Mouse (Mus musculus): ENCODE measurements around the gene Tlk2. TPM values are rescaled to one million over a fixed set of nuclear protein-coding genes. Genes with fewer than 3 reads are reported as not detected.

The Tlk2 gene
- polyA plus RNA-seq, 1 experiment from 2014 or later: 15.9 TPM

GRCm38 (mm10) chr11:105150691-105151090 is 27.9 kb upstream of the Tlk2 start:
- WGBS (ENCODE audit: insufficient replicate concordance): 53% methylated on average over 4 of the region's 4 CpGs
- H3K4me1 ChIP-seq: peaks cover 71% of the 10 kb centered on the region
- H3K9me3 ChIP-seq (replicated peaks): no peaks in the 10 kb centered on the region
- no peaks in the 10 kb centered on the region for H3K27me3 ChIP-seq (replicated peaks)
- no peak for ATAC-seq
- no peaks in the 10 kb centered on the region for H3K36me3 ChIP-seq
- peak overlapping the region; percentile 69; the same call in 1 of the 2 replicates for H3K9ac ChIP-seq
- no peak overlapping the region for H3K4me3 ChIP-seq
- H3K27ac ChIP-seq: peak overlapping the region; percentile 95
- peak overlapping the region; percentile 70 for H3K4me2 ChIP-seq

DNA sequence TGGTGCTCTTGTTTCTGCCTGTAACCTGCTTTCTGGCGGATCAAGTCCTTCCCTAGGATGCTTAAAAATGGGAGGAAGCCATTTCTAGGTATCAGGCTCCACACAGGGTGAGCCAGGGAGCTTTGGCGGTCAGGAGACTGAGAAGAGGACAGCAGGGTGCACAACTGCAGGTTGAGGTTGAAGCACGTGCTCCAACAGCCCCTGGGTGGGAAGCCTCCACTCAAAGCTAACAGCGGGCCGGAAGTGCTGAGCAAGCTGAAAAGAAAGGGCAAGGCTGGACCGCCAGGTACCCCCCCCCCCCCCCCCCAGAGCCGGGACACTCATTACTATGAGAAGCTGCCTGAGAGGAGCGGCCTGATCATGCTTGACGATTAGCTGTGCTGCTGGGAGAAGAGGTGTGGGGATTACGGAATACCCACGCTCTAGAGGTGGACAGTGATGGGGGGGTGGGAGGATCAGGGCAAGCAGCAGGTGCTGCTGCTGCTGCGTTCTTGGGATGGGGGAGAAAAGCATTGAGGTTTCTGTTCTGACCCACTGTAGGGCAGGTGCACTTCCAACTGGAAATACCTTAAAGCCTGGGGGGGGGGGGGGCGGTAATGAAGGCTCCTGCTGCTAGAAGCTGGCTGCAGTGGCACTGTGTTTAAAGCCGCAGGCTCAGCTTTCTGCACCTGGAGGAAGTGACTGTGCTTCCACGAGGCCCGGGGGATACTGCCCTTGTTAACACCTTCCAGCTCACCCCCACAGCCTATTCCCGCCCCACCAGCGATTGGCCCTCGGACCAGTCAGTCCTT is 27.2 kb upstream of the Tlk2 start:
- Histone ChIP-seq H3K4me1 (peaks cover 75% of the 10 kb centered on the region), H3K4me3 (peak overlapping the region; percentile 33), H3K9ac (peak overlapping the region; percentile 69), H3K27me3 (replicated peaks) (no peaks in the 10 kb centered on the region), H3K27ac (peak overlapping the region; percentile 95), H3K36me3 (no peaks in the 10 kb centered on the region), H3K9me3 (replicated peaks) (no peaks in the 10 kb centered on the region), H3K4me2 (peak overlapping the region; percentile 70)
- ATAC-seq: no peak
- WGBS (ENCODE audit: insufficient replicate concordance): 18% methylated on average over 18 of the region's 19 CpGs

GRCm38 (mm10) chr11:105152017-105152300 is 26.6 kb upstream of the Tlk2 start:
- H3K9ac ChIP-seq: peak overlapping the region; percentile 69
- H3K27me3 ChIP-seq (replicated peaks): no peaks in the 10 kb centered on the region
- peaks cover 80% of the 10 kb centered on the region for H3K4me1 ChIP-seq
- H3K4me3 ChIP-seq: peak overlapping the region; percentile 33; the same call in 1 of the 2 replicates
- no peaks in the 10 kb centered on the region for H3K36me3 ChIP-seq
- WGBS (ENCODE audit: insufficient replicate concordance): 30% methylated on average over 2 of the region's 4 CpGs
- no peak for ATAC-seq
- H3K9me3 ChIP-seq (replicated peaks): no peaks in the 10 kb centered on the region
- H3K27ac ChIP-seq: peak overlapping the region; percentile 95
- H3K4me2 ChIP-seq: peak overlapping the region; percentile 70

GRCm38 (mm10) chr11:105152357-105152899 is 26.2 kb upstream of the Tlk2 start:
- no peaks in the 10 kb centered on the region for H3K27me3 ChIP-seq (replicated peaks)
- H3K4me3 ChIP-seq: peak overlapping the region; percentile 33
- peak; percentile 89 for ATAC-seq
- H3K9ac ChIP-seq: peak overlapping the region; percentile 69
- no peaks in the 10 kb centered on the region for H3K36me3 ChIP-seq
- H3K9me3 ChIP-seq (replicated peaks): no peaks in the 10 kb centered on the region
- WGBS (ENCODE audit: insufficient replicate concordance): 17% methylated on average over 11 of the region's 11 CpGs
- H3K4me1 ChIP-seq: peaks cover 85% of the 10 kb centered on the region
- peak overlapping the region; percentile 95 for H3K27ac ChIP-seq
- peak overlapping the region; percentile 70 for H3K4me2 ChIP-seq

DNA sequence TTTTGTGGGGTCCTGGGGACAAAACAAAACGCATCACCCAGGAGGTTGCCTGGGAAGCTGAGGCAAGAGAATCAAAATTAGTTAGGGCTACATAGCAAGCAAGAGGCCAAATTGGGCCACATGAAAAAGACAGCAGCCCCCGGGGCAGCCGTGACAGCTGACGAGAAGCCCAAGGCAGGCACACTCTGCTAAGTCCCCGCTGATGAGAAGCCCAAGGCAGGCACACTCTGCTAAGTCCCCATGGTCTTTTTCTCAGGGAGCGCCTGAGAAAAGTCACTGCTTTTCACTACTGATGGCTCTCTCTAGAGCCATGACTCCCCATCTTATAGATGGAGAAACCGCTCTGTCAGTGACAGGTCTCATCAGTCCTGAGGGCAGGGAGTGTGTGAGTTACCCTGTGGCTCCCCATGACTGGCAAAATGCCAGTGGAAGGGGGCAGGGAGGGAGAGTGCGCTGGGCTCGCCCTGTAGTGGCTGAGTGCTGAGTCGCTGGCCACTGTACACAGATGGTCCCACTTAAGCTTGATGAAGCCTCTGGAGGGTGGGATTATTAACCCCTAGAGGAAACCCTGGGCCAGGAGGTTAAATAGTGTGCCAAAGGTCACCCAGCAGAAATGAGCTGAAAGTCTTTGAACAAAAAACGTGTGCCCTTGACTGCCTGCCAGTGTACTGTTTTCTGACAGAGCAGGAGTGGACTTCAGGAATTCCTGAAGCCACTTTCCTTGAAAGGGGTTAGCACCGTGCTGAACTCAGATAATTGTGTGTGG is 25.4 kb upstream of the Tlk2 start:
- Histone ChIP-seq H3K9me3 (replicated peaks) (no peaks in the 10 kb centered on the region), H3K9ac (peak overlapping the region; percentile 69), H3K4me1 (peaks cover 93% of the 10 kb centered on the region), H3K4me3 (peak overlapping the region; percentile 33; the same call in 1 of the 2 replicates), H3K27me3 (replicated peaks) (no peaks in the 10 kb centered on the region), H3K4me2 (peak overlapping the region; percentile 70), H3K27ac (peak overlapping the region; percentile 95), H3K36me3 (no peaks in the 10 kb centered on the region)
- 35% methylated on average over 12 of the region's 12 CpGs for WGBS (ENCODE audit: insufficient replicate concordance)
- ATAC-seq: peak; percentile 79

DNA sequence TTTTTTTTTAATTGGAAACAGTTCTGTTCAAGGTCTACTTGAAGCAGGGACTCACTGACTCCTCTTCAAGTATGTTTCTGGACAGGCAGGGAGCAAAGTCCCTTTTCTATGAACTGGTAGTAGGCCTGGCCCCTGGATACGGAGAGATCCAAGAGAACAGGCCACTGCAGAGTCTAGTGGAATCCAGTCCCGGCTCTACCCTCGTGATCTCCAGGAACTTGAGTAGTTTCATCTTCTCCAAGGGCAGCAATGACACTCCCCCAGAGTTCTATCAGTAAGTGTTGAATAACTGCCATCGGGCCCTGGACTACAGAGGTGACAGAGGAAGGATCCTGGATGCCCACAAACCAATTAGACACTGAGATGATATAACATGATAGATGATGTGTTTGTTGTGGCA is 22.7 kb upstream of the Tlk2 start:
- peak overlapping the region; percentile 81 for H3K27ac ChIP-seq
- H3K27me3 ChIP-seq (replicated peaks): no peaks in the 10 kb centered on the region
- no peak for ATAC-seq
- no peaks in the 10 kb centered on the region for H3K36me3 ChIP-seq
- H3K4me2 ChIP-seq: peak overlapping the region; percentile 62
- H3K4me1 ChIP-seq: peaks cover 88% of the 10 kb centered on the region
- WGBS (ENCODE audit: insufficient replicate concordance): 64% methylated on average over 4 of the region's 4 CpGs
- H3K9me3 ChIP-seq (replicated peaks): no peaks in the 10 kb centered on the region
- no peak overlapping the region for H3K4me3 ChIP-seq
- 0 out of 2 replicates have a peak overlapping the region, but pooled peaks have one; percentile 12 for H3K9ac ChIP-seq

GRCm38 (mm10) chr11:105156748-105157267 is 21.8 kb upstream of the Tlk2 start:
- Histone ChIP-seq H3K27me3 (replicated peaks) (no peaks in the 10 kb centered on the region), H3K4me1 (peaks cover 83% of the 10 kb centered on the region), H3K9me3 (replicated peaks) (no peaks in the 10 kb centered on the region), H3K4me2 (peak overlapping the region; percentile 62), H3K36me3 (0 out of 2 replicates have a peak, but pooled peaks cover 5% of the 10 kb centered on the region), H3K4me3 (peak overlapping the region; percentile 50), H3K27ac (peak overlapping the region; percentile 81), H3K9ac (peak overlapping the region; percentile 66)
- ATAC-seq: no peak
- WGBS (ENCODE audit: insufficient replicate concordance): 46% methylated on average over 19 of the region's 19 CpGs

- no peak for ATAC-seq
- Histone ChIP-seq H3K27ac (peak overlapping the region; percentile 81; the same call in 1 of the 2 replicates), H3K4me3 (peak overlapping the region; percentile 50), H3K27me3 (replicated peaks) (peaks cover 6% of the 10 kb centered on the region; the same call in 1 of the 2 replicates), H3K36me3 (0 out of 2 replicates have a peak, but pooled peaks cover 12% of the 10 kb centered on the region), H3K9ac (peak overlapping the region; percentile 66), H3K4me1 (peaks cover 70% of the 10 kb centered on the region), H3K4me2 (peak overlapping the region; percentile 62), H3K9me3 (replicated peaks) (0 out of 2 replicates have a peak, but pooled peaks cover 3% of the 10 kb centered on the region)
Measured at GRCm38 (mm10) chr11:105158047-105158446, 20.6 kb upstream of the Tlk2 start.

DNA sequence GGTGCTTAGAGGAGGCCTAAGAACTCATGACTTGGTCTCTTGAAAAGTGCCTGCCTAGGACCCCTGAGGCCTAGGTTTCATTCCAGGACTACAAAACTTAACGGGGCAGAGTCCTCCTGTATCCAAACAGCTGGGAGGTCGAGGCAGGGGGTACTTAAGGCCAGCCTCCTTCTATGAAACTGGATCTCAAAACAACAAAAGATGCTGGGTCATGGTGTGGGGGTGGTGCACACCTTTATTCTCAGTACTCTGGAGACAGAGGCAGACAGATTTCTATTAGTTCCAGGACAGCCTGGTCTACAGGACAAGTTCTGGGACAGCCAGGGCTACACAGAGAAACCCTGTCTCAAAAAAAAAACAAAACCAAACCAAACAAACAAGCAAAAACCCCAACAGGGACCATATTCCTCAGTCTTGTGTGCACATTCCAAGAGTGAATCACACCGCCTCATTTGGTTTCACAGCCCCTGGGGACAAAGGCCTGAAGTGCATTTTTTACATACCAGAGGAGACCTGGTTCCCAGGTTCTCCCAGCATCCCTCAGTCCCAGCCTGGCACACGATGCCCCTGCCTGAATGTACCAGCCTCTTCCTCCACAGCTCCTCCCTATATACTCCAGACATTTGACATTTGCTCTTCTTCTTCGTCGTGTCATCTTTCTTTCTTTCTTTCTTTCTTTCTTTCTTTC is 18.8 kb upstream of the Tlk2 start:
- Histone ChIP-seq H3K36me3 (peaks cover 17% of the 10 kb centered on the region), H3K4me3 (no peak overlapping the region), H3K4me1 (peaks cover 52% of the 10 kb centered on the region), H3K27me3 (replicated peaks) (peaks cover 14% of the 10 kb centered on the region), H3K9me3 (replicated peaks) (peaks cover 9% of the 10 kb centered on the region), H3K27ac (no peak overlapping the region), H3K9ac (no peak overlapping the region), H3K4me2 (peak overlapping the region; percentile 62)
- ATAC-seq: 0 out of 2 replicates have a peak, but pooled peaks have one; percentile 40
- WGBS (ENCODE audit: insufficient replicate concordance): 55% methylated on average over 6 of the region's 6 CpGs

GRCm38 (mm10) chr11:105161411-105161810 is 17.2 kb upstream of the Tlk2 start:
- WGBS (ENCODE audit: insufficient replicate concordance): 85% methylated on average over 2 of the region's 2 CpGs
- H3K27ac ChIP-seq: no peak overlapping the region

More at GRCm38 (mm10) chr11:105161411-105161810, 17.2 kb upstream of the Tlk2 start:
- Histone ChIP-seq H3K27me3 (replicated peaks) (peaks cover 30% of the 10 kb centered on the region), H3K4me3 (no peak overlapping the region), H3K36me3 (peaks cover 33% of the 10 kb centered on the region), H3K4me1 (peaks cover 42% of the 10 kb centered on the region), H3K9me3 (replicated peaks) (peaks cover 16% of the 10 kb centered on the region), H3K9ac (no peak overlapping the region), H3K4me2 (no peak overlapping the region)
- ATAC-seq: no peak
